ENCODE assay signal across 14 mouse cellular contexts in the genomic region with DNA sequence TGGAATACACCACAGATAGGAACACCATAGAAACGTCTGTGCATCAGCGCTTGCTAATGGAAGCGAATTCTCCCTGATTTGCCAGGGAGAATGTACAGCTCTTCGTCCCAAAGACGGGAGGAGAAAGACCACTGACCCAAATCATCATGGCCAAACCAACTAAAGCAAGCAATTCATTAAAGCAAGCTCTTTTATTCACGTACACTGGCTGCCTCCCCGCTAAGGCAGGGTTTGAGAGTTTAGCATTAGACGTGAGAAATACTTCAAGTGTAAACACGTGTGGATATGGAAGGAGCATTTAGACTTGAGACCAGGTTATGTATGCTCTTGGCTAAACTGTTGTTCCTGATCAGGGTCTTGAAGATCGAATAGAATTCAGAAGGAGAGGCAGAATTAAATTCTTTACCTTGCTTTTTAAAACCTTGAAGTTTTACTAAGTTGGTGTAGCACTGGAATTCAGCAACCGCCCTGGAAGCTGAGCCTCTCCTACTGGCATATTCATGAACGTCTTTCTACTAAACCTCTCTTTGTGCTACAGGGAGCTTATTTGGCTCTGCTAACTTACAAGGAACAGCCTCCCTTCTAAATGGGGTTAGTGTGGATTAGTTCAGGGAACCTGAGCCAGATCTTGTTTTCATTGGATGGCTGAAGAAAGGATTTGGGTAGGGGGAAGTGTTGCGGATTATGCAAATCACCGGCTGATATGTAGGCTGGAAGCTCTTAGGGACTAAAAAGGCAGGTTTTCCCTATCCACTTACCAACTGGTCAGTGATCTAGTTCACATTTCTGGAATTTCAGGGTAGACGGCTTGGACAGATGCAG.
A peak's percentile ranks its signal among the peaks of the same experiment; 100 is the strongest.
DNase-seq lines count a peak whose midpoint lies in the region; ATAC-seq and TF ChIP-seq lines count a peak whose summit lies in the region.
"Had no signal": no experiment of that assay in that cellular context is flagged by ENCODE, and none has a peak within 500 bp of the region (broad histone marks: within the 10 kb centered on the region; RNA-seq: fewer than 3 reads in every experiment).

No protein-coding gene starts in this region.

- H3K27ac ChIP-seq in hindbrain, embryonic 10.5 days, result 0 out of 2 replicates have a peak overlapping the region, but pooled peaks have one; percentile 6
- H3K27ac ChIP-seq in hindbrain, embryonic 11.5 days (ENCODE audit: low read depth, low read length), result no peak overlapping the region
- H3K27ac ChIP-seq in forebrain, embryonic 12.5 days, result peak overlapping the region; percentile 83
- peak overlapping the region; percentile 61 for H3K27ac ChIP-seq in limb, embryonic 14.5 days (replicated peaks; ENCODE audit: low read depth, low read length)

- no peaks in the 10 kb centered on the region; the same call in 1 of the 2 replicates for H3K27me3 ChIP-seq in hindbrain, embryonic 10.5 days (ENCODE audit: insufficient read depth, poor library complexity, severe bottlenecking)
- H3K27me3 ChIP-seq in hindbrain, embryonic 11.5 days (ENCODE audit: control insufficient read depth, insufficient read depth, low read length), result no peaks in the 10 kb centered on the region
- H3K27me3 ChIP-seq in forebrain, embryonic 12.5 days, result no peaks in the 10 kb centered on the region
- no peaks in the 10 kb centered on the region for H3K27me3 ChIP-seq in limb, embryonic 14.5 days (ENCODE audit: control insufficient read depth, insufficient read depth, low read length)

- no peaks in the 10 kb centered on the region for H3K9me3 ChIP-seq in hindbrain, embryonic 10.5 days
- H3K9me3 ChIP-seq in hindbrain, embryonic 11.5 days (ENCODE audit: control insufficient read depth, low read length), result no peaks in the 10 kb centered on the region
- no peaks in the 10 kb centered on the region for H3K9me3 ChIP-seq in forebrain, embryonic 12.5 days
- H3K9me3 ChIP-seq in limb, embryonic 14.5 days (ENCODE audit: control insufficient read depth, low read length), result no peaks in the 10 kb centered on the region

- no peak for ATAC-seq in hindbrain, embryonic 11.5 days (ENCODE audit: low FRiP score)
- ATAC-seq in forebrain, embryonic 12.5 days (ENCODE audit: low FRiP score), result peak; percentile 82
- no peak; the same call in 1 of the 2 replicates for ATAC-seq in limb, embryonic 14.5 days (ENCODE audit: low FRiP score, low read depth)

- H3K9ac ChIP-seq in hindbrain, embryonic 11.5 days (ENCODE audit: low read depth, low read length), result no peak overlapping the region
- no peak overlapping the region for H3K9ac ChIP-seq in forebrain, embryonic 12.5 days
- no peak overlapping the region for H3K9ac ChIP-seq in limb, embryonic 14.5 days (ENCODE audit: low read depth, low read length, severe bottlenecking)

- TF ChIP-seq POLR2A in limb, embryonic 14.5 days (IDR thresholded peaks at IDR 0.05; ENCODE audit: borderline replicate concordance, extremely low read depth, insufficient read depth, insufficient read length), result no peak

- H3K4me1 ChIP-seq in hindbrain, embryonic 10.5 days (replicated peaks), result peaks cover 9% of the 10 kb centered on the region; the same call in 1 of the 2 replicates
- no peaks in the 10 kb centered on the region for H3K4me1 ChIP-seq in hindbrain, embryonic 11.5 days (replicated peaks; ENCODE audit: control insufficient read depth, insufficient read depth, low read length)
- H3K4me1 ChIP-seq in forebrain, embryonic 12.5 days, result peaks cover 32% of the 10 kb centered on the region
- H3K4me1 ChIP-seq in limb, embryonic 14.5 days (ENCODE audit: control insufficient read depth, insufficient read depth, low read length), result peaks cover 27% of the 10 kb centered on the region; the same call in 1 of the 2 replicates

- H3K36me3 ChIP-seq in hindbrain, embryonic 10.5 days, result no peaks in the 10 kb centered on the region
- no peaks in the 10 kb centered on the region for H3K36me3 ChIP-seq in hindbrain, embryonic 11.5 days (ENCODE audit: control insufficient read depth, insufficient read depth, low read length)
- no peaks in the 10 kb centered on the region for H3K36me3 ChIP-seq in forebrain, embryonic 12.5 days (replicated peaks)
- no peaks in the 10 kb centered on the region for H3K36me3 ChIP-seq in limb, embryonic 14.5 days (ENCODE audit: control insufficient read depth, insufficient read depth, low read length)
- H3K36me3 ChIP-seq: G1E had no signal

- no peak overlapping the region for H3K4me3 ChIP-seq in hindbrain, embryonic 10.5 days
- H3K4me3 ChIP-seq in hindbrain, embryonic 11.5 days (ENCODE audit: low read depth, low read length), result no peak overlapping the region
- no peak overlapping the region for H3K4me3 ChIP-seq in forebrain, embryonic 12.5 days (replicated peaks)
- no peak overlapping the region for H3K4me3 ChIP-seq in limb, embryonic 14.5 days (replicated peaks; ENCODE audit: low read length)

- no peak for DNase-seq in hindbrain, embryonic 10.5 days (ENCODE audit: low spot score)
- DNase-seq in hindbrain, embryonic 11.5 days (ENCODE audit: low spot score), result no peak
- peak; percentile 26 for DNase-seq in limb, embryonic 14.5 days (ENCODE audit: low spot score)
- peak; percentile 85 for DNase-seq in retina, postnatal 1 day
- no peak for DNase-seq in cerebellum, postnatal 4 days (ENCODE audit: low spot score in 2 of 2)
- DNase-seq in thymus, postnatal 10 days (ENCODE audit: low spot score in 2 of 2), result no peak
- no peak for DNase-seq in spleen, adult 12 weeks (ENCODE audit: low spot score)
- DNase-seq: adrenal gland, adult 2 months; cerebellum, adult 11-12 months; heart, postnatal 10 days; kidney, adult 2 months; lung, postnatal 4 days had no signal

- WGBS in hindbrain, embryonic 10.5 days, result 46% methylated on average over 15 of the region's 15 CpGs
- WGBS in hindbrain, embryonic 11.5 days, result 51% methylated on average over 15 of the region's 15 CpGs
- WGBS in forebrain, embryonic 12.5 days, result 12% methylated on average over 15 of the region's 15 CpGs
- WGBS in limb, embryonic 14.5 days, result 57% methylated on average over 15 of the region's 15 CpGs

- H3K4me2 ChIP-seq in hindbrain, embryonic 11.5 days (replicated peaks; ENCODE audit: low read depth, low read length), result no peak overlapping the region
- H3K4me2 ChIP-seq in forebrain, embryonic 12.5 days, result peak overlapping the region; percentile 13; the same call in 1 of the 2 replicates
- H3K4me2 ChIP-seq in limb, embryonic 14.5 days (replicated peaks; ENCODE audit: low read depth, low read length, severe bottlenecking), result no peak overlapping the region

Comparison
In these comparisons a context has a peak if more than half of its experiments do, and no peak if none do; other contexts are left out.
1. DNase-seq: peak in limb, embryonic 14.5 days (single experiment) and retina, postnatal 1 day (single experiment); none in hindbrain, embryonic 10.5 days (single experiment), hindbrain, embryonic 11.5 days (single experiment), cerebellum, postnatal 4 days (0 of 2), thymus, postnatal 10 days (0 of 2) and spleen, adult 12 weeks (single experiment).